Mouse (Mus musculus) testis, postnatal 14 days (tissue): Measurements from ENCODE around the gene Radil.

Experiments used
- DNase-seq: peaks from one replicate; pipeline ENCODE4 v3.0.0; 2021; ENCODE audit warnings: low spot score

Gene Radil

DNA sequence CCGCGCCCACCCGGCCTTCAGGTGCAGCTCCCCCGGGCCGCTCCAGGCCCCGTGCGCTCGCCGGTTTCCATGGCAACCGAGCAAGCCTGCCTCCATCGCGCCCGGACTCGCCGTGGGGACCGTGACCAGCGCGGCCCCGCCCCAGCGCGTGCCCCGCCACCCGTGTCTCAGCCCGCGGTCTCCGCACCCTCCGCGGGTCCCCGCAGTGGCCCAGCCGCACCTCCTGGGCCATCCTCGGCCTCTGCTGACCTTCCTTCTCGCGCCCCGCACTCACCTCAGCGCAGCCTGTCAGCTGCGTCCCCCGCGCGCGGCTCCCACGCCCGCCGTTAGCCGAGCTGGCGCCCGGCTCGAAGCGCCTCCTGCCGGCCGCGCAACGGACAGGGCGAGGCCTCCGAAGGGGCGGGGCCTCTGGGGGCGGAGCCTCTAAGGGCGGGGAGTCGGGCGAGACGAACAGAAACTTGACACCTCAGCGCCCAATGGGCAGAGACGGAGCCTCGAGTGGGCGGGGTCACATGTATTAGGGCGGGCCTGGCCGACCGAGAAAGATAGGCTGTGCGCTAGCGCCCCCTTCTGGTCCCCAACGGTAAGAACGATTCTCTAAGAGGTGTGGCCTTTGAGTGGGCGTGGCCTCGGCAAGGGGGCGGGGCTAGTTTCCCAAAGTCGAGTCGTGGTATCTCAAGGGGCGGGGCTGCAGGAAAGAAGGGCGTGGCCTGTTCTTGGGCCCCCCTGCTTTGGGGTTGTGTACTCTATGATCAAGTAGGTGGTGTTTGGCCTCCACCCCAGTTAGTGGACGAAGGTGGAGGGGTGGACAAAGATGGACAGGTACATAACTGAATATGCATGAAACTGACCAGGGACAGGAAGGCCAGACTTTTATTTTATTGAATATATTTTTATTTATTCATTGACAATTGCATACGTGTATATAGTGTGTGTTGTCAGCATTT, at the start of gene Radil:
Gene Radil (minus strand): TSS at position 393 of the 947 bp plus-strand sequence.
- peak; percentile 99 for DNase-seq

DNA sequence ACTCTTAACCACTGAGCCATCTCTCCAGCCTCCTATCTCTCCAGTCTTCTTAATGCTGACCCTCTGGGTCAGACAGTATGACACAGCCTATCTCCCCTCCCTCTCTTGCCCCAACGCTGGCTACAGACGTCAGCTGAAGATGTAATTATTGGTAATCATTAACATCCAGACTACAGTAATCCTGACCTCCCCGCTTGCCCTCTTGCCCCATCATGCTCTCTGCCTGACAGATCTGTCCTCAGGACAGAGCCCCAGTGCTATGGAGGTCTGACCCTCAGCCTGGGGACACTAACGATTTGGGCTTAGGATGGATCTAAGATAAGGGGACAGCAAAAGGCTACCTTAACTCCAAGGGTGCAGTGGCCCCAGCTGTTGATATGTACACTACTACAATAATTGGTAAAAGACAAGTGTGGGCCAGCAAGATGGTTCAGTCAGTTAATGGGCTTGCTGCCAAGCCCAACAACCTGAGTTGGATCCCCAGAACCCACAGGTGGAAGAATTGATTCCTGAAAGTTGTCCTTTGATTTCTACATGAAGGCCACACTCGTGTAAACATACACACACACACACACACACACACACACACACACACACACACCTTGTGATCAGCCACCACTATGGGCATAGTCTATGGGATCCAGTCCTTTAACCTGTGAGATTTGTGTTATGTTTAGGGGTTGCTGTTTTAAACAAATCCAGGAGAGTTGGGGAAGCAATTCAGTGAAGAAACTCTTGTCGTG, 46.9 kb upstream of the Radil start:
- DNase-seq, result no peak

- no peak for DNase-seq
Measured at GRCm38 (mm10) chr5:142596723-142597122, 45.8 kb upstream of the Radil start.

DNA sequence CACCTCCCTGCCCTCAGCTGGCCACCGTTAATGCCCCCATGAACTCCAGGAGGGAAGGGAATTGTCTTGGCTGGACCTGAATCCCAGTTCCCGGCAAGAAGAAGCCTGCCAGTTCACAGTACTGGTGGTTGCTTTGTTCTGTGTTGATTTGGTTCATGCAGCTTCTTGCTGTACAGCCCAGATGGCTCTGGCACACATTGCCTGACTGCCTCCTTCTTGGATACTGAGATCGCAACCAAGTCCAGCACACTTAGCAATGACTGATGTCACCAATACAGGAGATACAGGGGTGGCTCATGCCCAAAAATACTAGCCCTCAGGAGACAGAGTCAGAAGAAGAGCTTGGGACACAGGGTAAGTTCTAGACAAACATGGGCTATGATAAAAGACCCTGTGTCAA, 44.8 kb upstream of the Radil start:
- no peak for DNase-seq

DNA sequence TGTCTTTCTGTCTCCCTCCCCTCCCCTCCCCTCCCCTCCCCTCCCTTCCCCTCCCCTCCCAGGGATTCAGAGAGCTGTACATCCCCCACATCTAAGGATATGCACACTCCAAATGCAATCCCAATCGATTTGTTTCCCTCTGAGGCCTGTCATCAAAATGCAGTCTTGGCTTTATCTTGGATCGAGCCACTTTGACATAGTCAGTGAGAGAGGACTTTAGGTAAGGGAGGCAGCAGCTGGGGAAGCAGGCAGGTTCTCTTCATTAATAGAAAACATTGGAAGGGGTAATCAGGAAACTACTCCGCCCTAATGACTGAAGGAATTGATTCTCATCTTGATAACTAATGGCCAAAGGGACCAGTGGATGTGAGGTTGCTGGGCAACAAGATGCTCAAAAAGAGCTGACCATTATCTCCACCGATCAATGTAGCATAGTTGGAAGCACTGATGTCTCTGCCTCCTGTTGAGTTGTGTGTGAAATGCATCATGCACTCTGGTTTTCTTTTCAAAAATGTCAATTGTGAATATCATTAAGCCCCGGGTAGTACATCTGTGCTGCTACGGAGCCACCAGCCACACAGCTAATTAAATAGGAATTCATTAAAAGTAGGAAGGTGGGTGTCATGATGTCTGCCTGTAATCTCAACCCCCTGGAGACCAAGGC, 40.2 kb upstream of the Radil start:
- DNase-seq, result no peak

DNA sequence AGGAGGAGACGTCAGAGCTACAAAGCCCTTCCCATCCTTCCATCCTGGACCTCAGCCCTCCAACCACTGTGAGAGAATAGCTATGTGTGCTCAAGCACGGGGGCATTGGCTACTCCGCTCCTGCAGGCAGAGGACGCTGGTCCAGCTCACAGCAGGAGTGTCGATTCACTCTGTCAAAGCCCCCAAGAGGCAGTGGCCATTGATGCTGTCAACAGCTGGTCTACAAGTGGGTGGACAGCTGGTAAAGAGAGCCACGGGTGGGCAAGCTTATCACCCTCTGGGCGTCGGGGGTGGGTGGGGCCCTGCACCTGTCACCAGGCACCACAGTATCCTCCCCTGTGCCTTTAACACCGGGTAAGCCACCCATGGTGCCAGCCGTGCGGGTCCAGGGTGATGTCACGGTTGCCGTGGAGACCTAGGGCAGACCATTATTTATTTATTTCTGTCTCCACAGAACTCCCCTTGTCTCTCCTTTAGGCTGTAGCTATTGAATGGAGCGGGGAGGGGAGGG, 32.8 kb upstream of the Radil start:
- DNase-seq, result no peak

DNA sequence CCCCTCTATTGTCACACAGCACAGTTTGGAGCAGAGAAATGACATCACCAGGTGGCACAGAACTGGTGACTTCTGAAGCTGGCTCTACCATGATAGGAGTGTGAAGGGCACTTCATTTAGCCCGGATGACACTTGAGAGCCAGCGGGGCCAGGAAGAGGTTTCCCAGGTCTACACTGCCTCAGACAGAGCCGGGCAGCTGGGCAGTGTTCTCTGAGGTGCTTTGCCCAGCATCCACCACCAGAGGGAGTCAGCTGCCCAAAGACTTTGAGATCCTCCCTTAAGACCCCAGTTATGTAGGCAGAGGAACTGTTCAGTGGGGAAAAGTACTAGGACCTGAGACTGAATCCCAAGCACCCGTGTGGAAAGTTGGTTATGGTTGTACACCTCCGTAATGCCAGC, 30.6 kb upstream of the Radil start:
- DNase-seq, result peak; percentile 32

- no peak for DNase-seq
Measured at GRCm38 (mm10) chr5:142578192-142578591, 27.3 kb upstream of the Radil start.

- peak; percentile 88 for DNase-seq
Measured at GRCm38 (mm10) chr5:142576832-142577231, 25.9 kb upstream of the Radil start.

DNA sequence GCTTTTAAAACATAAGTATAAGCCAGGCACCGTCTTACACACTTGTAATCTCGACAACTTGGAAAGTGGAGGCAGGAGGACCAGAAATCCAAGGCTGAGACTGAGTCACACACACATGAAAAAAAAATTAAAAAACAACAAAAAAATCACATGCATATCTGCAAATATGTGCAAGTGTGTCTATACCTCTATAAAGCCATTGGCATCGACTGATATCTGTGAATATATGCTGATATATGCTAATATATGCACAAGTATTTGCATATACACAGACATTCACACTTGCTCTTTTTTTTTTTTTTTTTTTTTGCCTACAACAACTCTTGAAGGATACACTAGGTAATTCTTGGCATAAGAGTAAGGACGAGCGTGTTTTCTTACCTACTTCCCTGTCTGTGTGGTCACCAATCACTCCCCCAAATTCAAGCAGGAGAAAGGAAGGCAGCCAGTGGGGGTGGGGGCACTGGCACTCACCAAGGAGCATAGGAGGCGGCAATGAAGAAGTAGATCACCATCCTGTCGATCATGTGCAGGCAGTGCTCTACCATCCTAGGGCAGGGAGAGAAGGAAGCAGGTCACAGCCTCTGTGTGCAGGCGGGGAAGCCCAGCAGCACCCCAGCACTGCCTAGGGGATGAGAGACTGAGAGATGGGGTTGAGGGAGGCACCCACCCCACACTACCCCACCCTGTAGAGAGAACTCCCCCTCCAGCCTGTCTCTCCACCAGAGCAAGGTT, 23.6 kb upstream of the Radil start:
- DNase-seq, result no peak

- no peak for DNase-seq
Measured at GRCm38 (mm10) chr5:142564606-142565005, 13.7 kb upstream of the Radil start.

- DNase-seq, result no peak
Measured at GRCm38 (mm10) chr5:142560261-142560660, 9.4 kb upstream of the Radil start.

DNA sequence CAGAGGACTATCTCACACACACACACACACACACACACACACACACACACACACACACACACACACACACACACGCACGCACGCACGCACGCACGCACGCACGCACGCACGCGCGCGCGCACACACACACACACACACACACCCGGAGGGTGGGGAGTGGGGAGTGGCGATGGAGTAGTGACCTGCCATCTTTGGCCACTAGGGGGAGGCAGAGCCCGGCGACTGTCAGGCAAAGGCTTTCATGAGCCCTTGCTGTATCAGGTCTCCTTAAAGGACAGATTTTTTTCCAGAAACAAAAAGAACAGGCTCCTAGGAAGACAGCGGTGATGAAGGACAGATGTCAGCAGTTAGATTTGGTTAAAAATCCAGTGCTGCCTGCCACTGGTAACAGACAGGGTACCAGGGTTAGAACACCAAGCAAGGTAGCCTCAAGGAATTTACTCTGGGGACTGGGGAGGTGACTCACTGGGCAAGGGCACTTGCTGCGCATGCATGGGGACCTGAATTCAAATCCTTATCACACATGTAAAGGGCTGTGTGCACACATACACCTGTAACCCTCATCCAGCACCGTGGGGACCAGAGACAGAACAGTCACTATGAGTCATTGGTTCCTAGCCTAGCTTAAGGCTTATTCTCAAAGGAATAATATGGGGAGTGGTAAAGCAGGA, 6.6 kb upstream of the Radil start:
- peak; percentile 74 for DNase-seq

DNA sequence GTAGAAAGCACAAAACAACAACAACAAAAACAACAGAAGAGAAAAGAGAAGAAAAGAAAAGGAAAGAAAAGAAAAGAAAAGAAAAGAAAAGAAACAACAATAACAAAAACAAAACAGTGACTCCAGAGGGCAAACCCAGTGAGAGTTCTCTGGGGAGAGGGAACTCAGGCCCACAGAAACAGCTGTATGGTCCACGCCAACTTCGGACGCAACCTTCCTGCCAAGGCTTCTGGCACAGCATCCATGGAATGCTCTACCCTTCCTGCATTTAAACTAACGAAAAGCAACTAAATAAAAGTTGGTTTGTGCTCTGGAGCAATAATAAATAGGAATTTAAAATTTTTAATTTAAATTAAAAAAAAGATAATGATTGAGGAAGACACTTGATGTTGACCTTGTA, 5.8 kb upstream of the Radil start:
- no peak for DNase-seq

DNA sequence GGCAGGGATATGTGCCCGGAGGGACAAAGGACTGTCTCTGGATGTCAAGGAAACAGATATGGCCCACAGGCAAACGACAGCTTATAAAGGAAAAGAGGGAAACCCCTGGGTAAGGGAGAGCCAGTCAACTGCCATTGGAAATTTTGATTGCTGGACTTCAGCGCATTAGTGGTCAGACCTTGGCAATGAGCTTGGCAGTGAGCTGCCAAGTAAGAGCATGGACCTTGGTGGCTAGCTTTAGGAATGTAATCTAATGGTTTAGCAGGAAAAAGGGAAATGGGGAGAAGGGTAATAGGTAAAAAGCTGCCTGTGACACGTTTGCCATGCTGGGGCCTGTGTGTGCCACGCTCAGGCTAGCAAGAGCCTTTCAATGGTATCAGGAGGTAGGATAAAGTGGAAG, 5.0 kb upstream of the Radil start:
- no peak for DNase-seq

- DNase-seq, result peak; percentile 66
Measured at GRCm38 (mm10) chr5:142549961-142550705, 765 bp downstream of the Radil start.

DNA sequence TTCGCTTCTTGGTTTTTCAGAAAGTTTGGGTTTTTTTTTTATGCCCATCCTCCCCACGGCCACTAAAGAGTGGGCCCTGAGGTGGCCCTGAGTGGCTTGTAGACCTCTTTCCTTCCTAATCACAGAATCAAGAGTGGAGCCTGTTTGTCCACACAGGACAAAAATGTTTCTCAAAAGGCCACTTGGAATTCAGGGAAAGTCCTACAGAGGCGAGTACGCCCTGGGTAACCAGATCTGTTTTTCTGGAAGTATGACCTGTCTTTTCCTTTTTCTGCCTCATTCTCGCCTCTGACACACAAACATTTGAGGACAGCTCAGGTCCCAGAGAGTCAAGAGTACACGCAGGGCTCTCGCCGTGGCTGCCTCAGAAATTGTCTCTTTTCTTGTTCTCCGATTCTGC, 1.5 kb downstream of the Radil start:
- DNase-seq, result no peak

DNA sequence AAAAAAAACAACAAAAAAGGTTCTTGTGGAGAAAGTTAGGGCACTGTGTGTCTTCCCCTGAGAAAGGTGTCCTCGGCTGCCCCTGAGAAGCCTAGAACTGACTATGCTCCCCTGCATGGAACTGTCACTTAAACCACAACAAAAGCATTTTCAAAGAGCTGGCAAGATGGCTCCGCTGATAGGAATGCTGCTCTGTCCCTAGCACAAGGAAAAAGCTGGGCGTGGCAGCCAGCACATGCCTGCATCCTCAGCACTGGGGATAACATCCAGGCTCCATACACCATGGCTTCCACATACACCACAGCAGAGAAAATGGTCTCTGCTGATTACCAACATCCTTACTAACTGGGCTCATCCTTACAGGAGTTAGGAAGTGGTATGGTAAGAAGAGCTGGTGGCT, 3.8 kb downstream of the Radil start:
- no peak for DNase-seq

GRCm38 (mm10) chr5:142546344-142546743, 4.6 kb downstream of the Radil start:
- DNase-seq, result no peak

DNA sequence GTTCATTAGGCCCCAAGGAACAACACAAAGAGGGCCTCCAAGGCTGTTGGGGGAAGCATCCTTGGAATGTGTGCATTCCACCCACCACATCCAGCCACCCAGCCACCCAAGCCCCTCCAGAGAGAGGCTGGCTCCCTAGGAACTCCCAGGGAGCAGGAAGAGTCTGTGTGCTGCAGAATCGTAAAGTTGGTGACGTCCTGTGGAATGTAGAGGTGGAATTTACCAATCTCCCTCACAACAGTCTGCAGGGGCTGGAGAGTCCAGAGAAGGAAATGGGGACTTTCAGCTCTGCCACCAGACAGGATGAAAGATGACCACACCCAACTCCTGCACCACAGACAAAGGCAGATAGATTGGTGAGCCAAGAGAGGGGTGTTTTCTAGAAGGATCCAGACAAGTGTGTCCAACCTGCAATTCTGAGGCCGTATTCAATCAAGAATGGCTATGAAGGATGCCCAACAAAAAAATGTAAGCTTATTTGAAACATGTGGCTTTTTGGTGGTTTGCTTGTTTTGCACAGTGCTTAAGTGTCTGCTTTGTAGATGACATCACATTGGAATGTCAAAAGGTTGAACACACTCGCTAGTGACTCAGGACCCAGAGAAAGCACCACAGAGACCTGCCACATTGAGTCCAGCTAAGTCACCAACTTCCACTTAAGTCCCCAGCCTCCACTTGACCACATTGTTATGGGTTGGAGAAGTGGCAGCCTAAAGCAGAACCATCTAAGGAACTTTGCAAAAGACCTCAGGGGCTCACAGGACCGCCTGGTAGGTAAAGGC, 5.7 kb downstream of the Radil start:
- no peak for DNase-seq
